Mouse (Mus musculus): ENCODE data around the gene Gm9945. TPM values are rescaled to one million over a fixed set of nuclear protein-coding genes. Genes with fewer than 3 reads are reported as not detected.

Gm9945 gene
- total and polyA plus RNA-seq, 3 experiments = not detected

DNA sequence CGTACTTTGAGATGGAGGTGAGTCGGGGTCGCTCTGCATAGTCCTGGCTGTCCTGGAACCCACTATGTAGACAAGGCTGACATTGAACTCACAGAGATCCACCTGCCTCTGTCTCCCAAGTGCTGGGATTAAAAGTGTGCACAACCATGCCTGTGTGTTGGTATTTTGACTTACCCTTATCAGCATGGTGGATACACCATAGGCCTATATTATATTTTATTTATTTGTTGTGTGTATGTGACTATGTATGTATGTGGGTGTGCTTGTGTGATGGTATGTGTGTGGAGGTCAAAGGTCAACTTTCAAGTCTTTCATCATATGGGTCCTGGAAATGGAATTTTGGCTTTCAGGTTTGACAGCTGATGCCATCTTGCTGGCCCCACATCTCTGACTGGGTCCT is 42.4 kb downstream of the Gm9945 start:
- peaks cover 8 to 25% of the 10 kb centered on the region in 2 experiments for H3K4me1 ChIP-seq (ENCODE audit: control insufficient read depth in 1 of 2, insufficient read depth in 2 of 2)
- no peak for DNase-seq (ENCODE audit: extremely low read depth)
- dilution Hi-C loops (cut with MboI; ENCODE audit: extremely low pct_ligation_motif_present, extremely low pct_unique_long_range_greater_than_20kb, low sequenced_read_pairs) = no loop called here
- no peak overlapping the region for H3K4me2 ChIP-seq (ENCODE audit: insufficient read depth, low read depth, poor library complexity, severe bottlenecking)
- no peaks in the 10 kb centered on the region for H3K9me3 ChIP-seq (replicated peaks; ENCODE audit: low read length)
- no peaks in the 10 kb centered on the region for H3K79me2 ChIP-seq (replicated peaks; ENCODE audit: control insufficient read depth, extremely low read depth, insufficient read depth, poor library complexity, severe bottlenecking)
- H3K4me3 ChIP-seq (replicated peaks in 1 of 3; ENCODE audit: low read depth in 2 of 3, low read length in 2 of 3, poor library complexity in 1 of 3) = no peak overlapping the region
- H3K9ac ChIP-seq (ENCODE audit: insufficient read depth, low read depth) = no peak overlapping the region
- no peak overlapping the region for H3K27ac ChIP-seq (ENCODE audit: insufficient read depth, low read depth)
- H3K36me3 ChIP-seq (replicated peaks in 1 of 2; ENCODE audit: control insufficient read depth in 1 of 2, insufficient read depth in 1 of 2, low read length in 1 of 2) = no peaks in the 10 kb centered on the region
- H3K27me3 ChIP-seq (replicated peaks) = peaks cover 20% of the 10 kb centered on the region
- TF ChIP-seq SMC3 (IDR thresholded peaks at IDR 0.05; ENCODE audit: low read depth, low read length) (no peak), ZMIZ1 (IDR thresholded peaks at IDR 0.05; ENCODE audit: low read depth, low read length) (no peak), SIN3A (IDR thresholded peaks at IDR 0.05; ENCODE audit: low read length) (no peak), KAT2A (IDR thresholded peaks at IDR 0.05; ENCODE audit: insufficient replicate concordance, low read length) (no peak), MYC (IDR thresholded peaks at IDR 0.05; ENCODE audit: low read depth, low read length) (no peak), TBP (conservative IDR thresholded peaks at IDR 0.05; ENCODE audit: low read depth, low read length) (no peak), ETS1 (conservative IDR thresholded peaks at IDR 0.05; ENCODE audit: low read depth, low read length) (no peak), TCF12 (IDR thresholded peaks at IDR 0.05; ENCODE audit: low read depth, low read length) (no peak), CTCF (conservative IDR thresholded peaks at IDR 0.05 in 1 of 2, IDR thresholded peaks at IDR 0.05 in 1 of 2; ENCODE audit: low read depth in 2 of 2, low read length in 2 of 2) (no peak), MAX (IDR thresholded peaks at IDR 0.05; ENCODE audit: low read length) (no peak), RCOR1 (conservative IDR thresholded peaks at IDR 0.05; ENCODE audit: low read depth, low read length) (no peak), E2F4 (IDR thresholded peaks at IDR 0.05; ENCODE audit: insufficient replicate concordance, low read depth, low read length) (no peak)
- in situ Hi-C loops (cut with MboI; ENCODE audit: low pct_ligation_motif_present, low pct_unique_long_range_greater_than_20kb, low sequenced_read_pairs) = no loop called here

DNA sequence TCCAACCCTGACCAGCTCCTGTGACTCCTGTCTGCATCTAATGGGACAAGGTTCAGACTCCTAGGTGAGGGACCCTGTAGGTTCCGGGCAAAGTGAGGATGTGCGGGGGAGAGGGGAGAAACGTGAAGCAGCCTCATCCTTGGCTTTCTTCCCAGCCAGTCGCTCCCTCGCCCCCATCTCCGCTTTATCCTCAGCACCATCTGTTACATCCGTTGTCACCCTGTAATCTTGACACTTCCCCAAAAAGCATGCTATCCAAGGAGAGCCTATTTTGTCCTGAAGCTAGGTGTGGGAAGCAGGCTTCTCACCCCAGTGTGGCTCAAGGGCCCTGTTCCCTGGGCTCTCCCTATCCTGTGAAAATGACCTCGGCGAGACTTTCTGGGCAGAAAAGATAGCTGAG is 43.0 kb downstream of the Gm9945 start:
- dilution Hi-C loops (cut with MboI; ENCODE audit: extremely low pct_ligation_motif_present, extremely low pct_unique_long_range_greater_than_20kb, low sequenced_read_pairs) = no loop called here
- no peak for TF ChIP-seq USF2 (conservative IDR thresholded peaks at IDR 0.05; ENCODE audit: low read depth, low read length)
- no peak for TF ChIP-seq ETS1 (conservative IDR thresholded peaks at IDR 0.05; ENCODE audit: low read depth, low read length)
- TF ChIP-seq MEF2A (IDR thresholded peaks at IDR 0.05; ENCODE audit: borderline replicate concordance, low read depth, low read length) = no peak
- no peak for TF ChIP-seq CHD2 (IDR thresholded peaks at IDR 0.05; ENCODE audit: low read length)
- no peak for TF ChIP-seq TBP (conservative IDR thresholded peaks at IDR 0.05; ENCODE audit: low read depth, low read length)
- H3K27ac ChIP-seq (ENCODE audit: insufficient read depth, low read depth) = no peak overlapping the region
- H3K4me1 ChIP-seq (ENCODE audit: control insufficient read depth in 1 of 2, insufficient read depth in 2 of 2) = peaks cover 8 to 25% of the 10 kb centered on the region in 2 experiments
- H3K9me3 ChIP-seq (replicated peaks; ENCODE audit: low read length) = no peaks in the 10 kb centered on the region
- H3K9ac ChIP-seq (ENCODE audit: insufficient read depth, low read depth) = no peak overlapping the region
- no peaks in the 10 kb centered on the region for H3K36me3 ChIP-seq (replicated peaks in 1 of 2; ENCODE audit: control insufficient read depth in 1 of 2, insufficient read depth in 1 of 2, low read length in 1 of 2)
- H3K27me3 ChIP-seq (replicated peaks) = peaks cover 20% of the 10 kb centered on the region
- no peaks in the 10 kb centered on the region for H3K79me2 ChIP-seq (replicated peaks; ENCODE audit: control insufficient read depth, extremely low read depth, insufficient read depth, poor library complexity, severe bottlenecking)
- no peak for DNase-seq (ENCODE audit: extremely low read depth)
- H3K4me3 ChIP-seq (replicated peaks in 1 of 3; ENCODE audit: low read depth in 2 of 3, low read length in 2 of 3, poor library complexity in 1 of 3) = no peak overlapping the region
- in situ Hi-C loops (cut with MboI; ENCODE audit: low pct_ligation_motif_present, low pct_unique_long_range_greater_than_20kb, low sequenced_read_pairs) = no loop called here
- no peak overlapping the region for H3K4me2 ChIP-seq (ENCODE audit: insufficient read depth, low read depth, poor library complexity, severe bottlenecking)

Measured in CH12.LX (cell line).